Mouse (Mus musculus) hindbrain, embryonic 16.5 days (tissue): ENCODE measurements around the gene H3f3a. TPM values are rescaled to one million over a fixed set of nuclear protein-coding genes. Genes with fewer than 3 reads are reported as not detected.

ENCODE experiments used
- ATAC-seq: fragments of 200-750 bp; cut with Nextera tagmentation; 2 replicates; pipeline ENCODE4 v1.8.0; 2017; ENCODE audit warnings: moderate TSS enrichment, moderate library complexity
- H3K27ac ChIP-seq: fragments of 300-500 bp; sonication (generic); 2 replicates; pipeline ENCODE4 v1.5.1; 2014; ENCODE audit warnings: low read depth, mild to moderate bottlenecking, control low read depth, low read length, moderate library complexity
- H3K27me3 ChIP-seq: fragments of 300-500 bp; sonication (generic); replicated peaks from 2 replicates; pipeline ENCODE4 v1.6.1; 2014; ENCODE audit warnings: low read length; ENCODE audit not compliant: control insufficient read depth, insufficient read depth
- H3K36me3 ChIP-seq: fragments of 300-500 bp; sonication (generic); 2 replicates; pipeline ENCODE4 v1.6.1; 2014; ENCODE audit warnings: mild to moderate bottlenecking, low read length, moderate library complexity, mixed read lengths; ENCODE audit not compliant: control insufficient read depth, insufficient read depth
- H3K4me1 ChIP-seq: fragments of 300-500 bp; sonication (generic); 2 replicates; pipeline ENCODE4 v1.6.1; 2014; ENCODE audit warnings: low read depth, low read length; ENCODE audit not compliant: control insufficient read depth, insufficient read depth
- H3K4me2 ChIP-seq: fragments of 300-500 bp; sonication (generic); 2 replicates; pipeline ENCODE4 v1.6.1; 2014; ENCODE audit warnings: mild to moderate bottlenecking, low read length, control low read depth, moderate library complexity
- H3K4me3 ChIP-seq: fragments of 300-500 bp; sonication (generic); 2 replicates; pipeline ENCODE4 v1.5.1; 2014; ENCODE audit warnings: mild to moderate bottlenecking, low read length, control low read depth, moderate library complexity
- H3K9ac ChIP-seq: fragments of 300-500 bp; sonication (generic); 2 replicates; pipeline ENCODE4 v1.6.1; 2014; ENCODE audit warnings: low read depth, mild to moderate bottlenecking, control low read depth, low read length, moderate library complexity
- H3K9me3 ChIP-seq: fragments of 300-500 bp; sonication (generic); 2 replicates; pipeline ENCODE4 v1.6.1; 2014; ENCODE audit warnings: mild to moderate bottlenecking, low read length, moderate library complexity; ENCODE audit not compliant: control insufficient read depth
- WGBS: fragments of 180-500 bp; shearing (Covaris S2); extraction: QIAGEN DNeasy Blood & Tissue Kit; methylation state at CpG from one replicate; pipeline ENCODE4 v1.1.7; 2014; 5-methylcytosine and 5-hydroxymethylcytosine counted together
- polyA plus RNA-seq: library from polyadenylated mRNA; unstranded; fragments of >200 nt; fragmentation: Nextera tagmentation; extraction: Ambion mirVana; gene quantifications from 2 replicates; pipeline ENCODE4 v1.2.1, GENCODE M21; 2015

Gene H3f3a
- polyA plus RNA-seq, 1 experiment from 2014 or later: 2,228 TPM

DNA sequence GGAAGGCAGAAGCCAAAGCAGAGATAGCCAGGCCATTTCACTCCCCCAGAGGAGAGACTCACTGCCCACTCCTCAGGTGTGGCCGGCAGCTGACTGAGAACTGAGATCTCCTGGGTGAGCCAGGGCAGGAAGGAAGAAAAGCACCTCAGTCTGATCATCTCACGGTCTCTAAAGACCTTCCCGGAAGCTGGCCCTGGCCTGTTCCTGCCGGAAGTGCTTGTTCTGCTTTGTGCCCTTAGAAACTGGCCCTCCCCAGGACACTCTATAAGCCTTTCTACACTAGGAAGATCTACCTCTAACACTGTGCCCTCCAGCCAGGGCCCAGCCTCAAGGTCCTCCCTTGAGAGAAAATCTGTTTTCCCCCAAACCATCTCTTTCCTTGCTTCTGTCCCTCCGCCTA, 42.4 kb downstream of the H3f3a start:
- no peaks in the 10 kb centered on the region for H3K36me3 ChIP-seq
- no peak for ATAC-seq
- H3K27ac ChIP-seq: no peak overlapping the region
- no peak overlapping the region for H3K4me3 ChIP-seq
- H3K4me2 ChIP-seq: no peak overlapping the region
- no peaks in the 10 kb centered on the region for H3K9me3 ChIP-seq
- H3K27me3 ChIP-seq: no peaks in the 10 kb centered on the region
- peaks cover 6% of the 10 kb centered on the region for H3K4me1 ChIP-seq
- WGBS: 89% methylated on average over 5 of the region's 5 CpGs
- no peak overlapping the region for H3K9ac ChIP-seq

DNA sequence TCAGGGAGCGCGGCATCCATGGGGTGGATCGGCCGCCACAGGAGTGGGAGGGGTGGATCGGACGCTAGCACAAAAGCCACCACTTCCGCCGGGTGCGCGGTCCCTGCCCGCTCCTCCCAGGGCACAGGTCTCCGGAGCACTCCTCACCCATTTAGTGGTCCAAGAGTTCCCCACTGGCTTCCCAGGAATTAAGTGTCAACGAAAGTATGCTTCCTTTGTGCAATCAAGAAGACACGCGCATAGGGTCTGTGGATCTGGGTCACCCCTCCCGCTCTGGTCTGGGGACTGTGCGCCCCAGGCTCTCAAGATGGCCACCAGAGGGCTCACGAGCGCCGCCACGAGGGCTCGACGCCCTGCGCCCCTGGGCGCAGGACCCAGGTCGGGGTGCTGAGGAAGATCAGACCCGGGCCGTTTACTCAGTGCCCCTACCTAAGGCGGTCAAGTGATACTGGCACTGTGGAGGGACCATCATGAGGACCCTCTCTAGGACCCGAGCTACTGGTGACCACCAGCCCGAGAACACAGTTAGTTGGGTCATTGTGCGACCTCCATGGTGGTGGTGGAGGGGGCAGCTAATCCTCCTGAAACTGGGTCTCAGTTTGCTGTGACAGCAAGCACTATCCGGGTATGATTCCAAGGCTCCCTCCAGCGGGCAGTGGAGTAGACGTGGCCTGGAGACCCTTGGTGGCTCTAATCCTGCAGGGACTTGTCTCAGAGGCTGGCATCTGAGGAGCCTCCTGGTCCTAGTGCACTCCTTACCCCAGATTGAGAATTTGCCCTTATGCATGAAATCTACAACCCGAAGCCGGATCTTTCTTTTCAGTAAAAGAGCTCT, 45.2 kb downstream of the H3f3a start:
- peak overlapping the region; percentile 54 for H3K4me2 ChIP-seq
- H3K4me3 ChIP-seq: peak overlapping the region; percentile 35
- WGBS: 3% methylated on average over 37 of the region's 37 CpGs
- H3K9me3 ChIP-seq: no peaks in the 10 kb centered on the region
- H3K4me1 ChIP-seq: peaks cover under 1% of the 10 kb centered on the region; the same call in 1 of the 2 replicates
- H3K27ac ChIP-seq: peak overlapping the region; percentile 10
- no peaks in the 10 kb centered on the region for H3K36me3 ChIP-seq
- peak; percentile 86 for ATAC-seq
- peak overlapping the region; percentile 46 for H3K9ac ChIP-seq
- H3K27me3 ChIP-seq: no peaks in the 10 kb centered on the region

DNA sequence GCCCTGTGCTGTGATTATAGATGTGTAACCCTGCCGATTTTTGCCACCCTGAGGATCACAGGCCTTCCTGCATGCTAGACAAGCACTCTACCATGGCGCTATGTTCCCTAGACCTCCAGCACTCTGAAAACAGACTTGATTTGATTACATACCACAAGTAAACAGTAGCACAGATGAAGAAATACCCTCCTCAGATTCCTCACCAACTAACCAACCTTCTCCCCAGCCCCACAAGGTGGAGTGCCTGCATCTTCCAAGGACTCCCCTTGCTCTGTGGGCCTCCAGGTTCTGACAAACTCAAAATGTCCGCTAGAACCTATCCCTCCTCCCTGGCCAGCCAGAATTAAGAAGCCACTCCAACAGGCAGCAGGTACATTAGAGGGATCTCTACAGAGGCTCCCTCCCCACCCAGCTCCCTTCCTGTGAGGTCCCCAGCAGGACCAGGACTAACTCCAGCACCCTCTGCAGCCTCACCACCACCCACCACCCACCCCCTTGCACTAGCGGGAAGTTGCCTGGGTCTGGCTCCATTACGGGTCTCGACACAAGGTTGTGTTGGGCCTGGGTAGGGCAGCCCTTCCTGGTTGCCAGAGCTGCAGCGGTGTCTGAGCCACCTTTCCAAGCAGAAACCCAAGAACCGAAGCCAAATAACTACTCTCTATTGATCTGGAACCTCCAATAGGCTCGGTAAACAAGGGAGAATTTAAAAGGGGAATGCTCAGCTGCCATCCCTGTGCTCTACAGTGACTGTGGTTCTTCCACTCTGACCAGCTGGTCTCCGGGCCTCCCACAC, 46.0 kb downstream of the H3f3a start:
- H3K36me3 ChIP-seq: no peaks in the 10 kb centered on the region
- peak overlapping the region; percentile 54 for H3K4me2 ChIP-seq
- no peaks in the 10 kb centered on the region for H3K9me3 ChIP-seq
- H3K4me1 ChIP-seq: peaks cover 5% of the 10 kb centered on the region
- H3K9ac ChIP-seq: peak overlapping the region; percentile 46
- H3K27ac ChIP-seq: peak overlapping the region; percentile 10; the same call in 1 of the 2 replicates
- whole genome bisulfite sequencing: 21% methylated on average over 10 of the region's 10 CpGs
- ATAC-seq: peak; percentile 13
- no peaks in the 10 kb centered on the region for H3K27me3 ChIP-seq
- H3K4me3 ChIP-seq: peak overlapping the region; percentile 35

DNA sequence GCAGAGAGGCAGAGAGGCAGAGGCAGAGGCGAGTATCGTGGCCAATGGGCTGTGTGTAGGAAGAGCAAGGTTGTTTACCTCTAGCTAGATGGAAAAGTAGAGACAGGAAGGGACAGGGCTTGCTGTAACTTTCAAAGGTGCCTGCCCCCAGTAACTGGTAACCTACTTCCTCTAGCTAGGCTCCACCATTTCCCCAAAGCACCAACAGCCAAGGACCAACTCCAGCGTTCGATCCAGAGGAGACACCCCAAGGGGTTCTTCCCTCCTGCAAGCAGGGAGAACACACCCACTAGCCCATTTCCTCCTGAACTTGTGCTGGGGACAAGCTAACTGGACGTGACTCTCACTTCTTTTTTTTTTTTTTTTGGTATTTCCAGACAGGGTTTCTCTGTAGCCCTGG, 47.2 kb downstream of the H3f3a start:
- H3K9ac ChIP-seq: no peak overlapping the region
- H3K27ac ChIP-seq: no peak overlapping the region
- ATAC-seq: no peak
- H3K36me3 ChIP-seq: no peaks in the 10 kb centered on the region
- no peaks in the 10 kb centered on the region for H3K27me3 ChIP-seq
- no peaks in the 10 kb centered on the region for H3K9me3 ChIP-seq
- H3K4me2 ChIP-seq: no peak overlapping the region
- H3K4me3 ChIP-seq: no peak overlapping the region
- WGBS: 76% methylated on average over 5 of the region's 5 CpGs
- H3K4me1 ChIP-seq: peaks cover 5% of the 10 kb centered on the region

DNA sequence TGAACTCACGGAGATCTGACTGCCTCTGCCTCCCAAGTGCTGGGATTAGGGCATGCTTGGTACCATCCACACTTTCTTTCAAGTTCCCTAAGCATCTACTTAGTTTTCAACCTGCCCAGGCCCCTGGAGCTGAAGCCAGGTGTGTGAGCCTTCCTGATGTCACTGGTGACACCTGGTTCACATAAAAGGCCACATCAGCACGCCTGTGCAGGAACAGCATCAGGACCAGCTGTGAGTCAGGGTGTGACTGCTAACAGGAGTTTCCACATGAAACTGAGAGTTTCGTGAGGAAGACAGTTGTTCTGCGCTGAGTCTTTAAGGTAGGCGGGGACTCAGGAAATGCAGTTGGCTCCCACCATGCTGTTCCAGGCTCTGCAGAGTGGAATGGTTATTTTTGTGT, 48.4 kb downstream of the H3f3a start:
- no peak for ATAC-seq

DNA sequence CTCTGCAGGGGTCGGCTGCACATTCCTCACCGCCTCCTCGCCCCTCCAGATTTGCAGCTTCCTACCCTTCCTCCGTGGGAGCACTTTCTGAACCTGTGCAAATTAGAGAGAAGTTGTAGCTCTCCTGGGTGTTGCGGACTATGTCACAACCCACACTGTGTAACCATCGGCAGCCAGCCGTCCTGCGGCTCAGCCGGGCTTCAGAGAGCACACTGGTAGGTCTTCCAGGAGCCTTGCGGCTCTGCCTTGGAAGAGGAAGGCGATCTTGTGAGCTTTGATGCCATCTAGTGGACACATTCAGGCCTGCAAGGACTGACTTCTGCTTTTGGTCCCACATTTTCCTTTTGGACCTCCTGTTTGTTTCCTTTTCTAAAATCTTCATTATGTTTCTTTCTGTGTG, 49.9 kb downstream of the H3f3a start:
- Histone ChIP-seq H3K4me2 (peak overlapping the region; percentile 74), H3K4me1 (peaks cover 5% of the 10 kb centered on the region), H3K36me3 (no peaks in the 10 kb centered on the region), H3K4me3 (peak overlapping the region; percentile 39), H3K27ac (peak overlapping the region; percentile 3), H3K9me3 (no peaks in the 10 kb centered on the region), H3K9ac (peak overlapping the region; percentile 42), H3K27me3 (no peaks in the 10 kb centered on the region)
- WGBS: under 1% methylated on average over 11 of the region's 11 CpGs
- ATAC-seq: peak; percentile 84

More for the DNA sequence above, 48.4 kb downstream of the H3f3a start:
- Histone ChIP-seq H3K4me3 (no peak overlapping the region), H3K4me1 (peaks cover 5% of the 10 kb centered on the region), H3K27ac (no peak overlapping the region), H3K4me2 (no peak overlapping the region), H3K9me3 (no peaks in the 10 kb centered on the region), H3K36me3 (no peaks in the 10 kb centered on the region), H3K9ac (no peak overlapping the region), H3K27me3 (no peaks in the 10 kb centered on the region)
- whole genome bisulfite sequencing: 92% methylated on average over 5 of the region's 5 CpGs

DNA sequence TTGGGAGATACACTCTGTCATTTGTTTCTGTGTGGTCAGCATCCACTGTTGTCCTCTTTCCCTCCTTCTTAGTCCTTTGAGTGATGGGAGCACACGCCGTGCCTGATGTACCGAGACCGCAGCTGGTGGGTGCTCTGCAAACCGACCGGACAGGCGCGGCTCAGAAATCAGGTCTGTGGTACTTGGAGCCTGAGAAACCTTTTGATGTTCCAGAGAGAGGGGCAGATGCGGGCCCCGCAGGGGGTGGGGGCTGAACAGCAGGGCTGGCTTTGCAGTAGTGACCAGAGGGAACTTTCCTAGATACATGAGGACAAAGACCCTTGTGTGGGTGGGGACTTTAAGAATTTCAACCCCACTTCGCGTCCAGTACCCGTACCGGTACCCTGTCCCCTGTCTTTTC, 50.4 kb downstream of the H3f3a start:
- H3K27me3 ChIP-seq: no peaks in the 10 kb centered on the region
- H3K4me1 ChIP-seq: peaks cover 5% of the 10 kb centered on the region
- H3K4me3 ChIP-seq: peak overlapping the region; percentile 39
- peak; percentile 31 for ATAC-seq
- peak overlapping the region; percentile 42 for H3K9ac ChIP-seq
- H3K36me3 ChIP-seq: no peaks in the 10 kb centered on the region
- no peaks in the 10 kb centered on the region for H3K9me3 ChIP-seq
- H3K27ac ChIP-seq: peak overlapping the region; percentile 3
- H3K4me2 ChIP-seq: peak overlapping the region; percentile 74
- 8% methylated on average over 14 of the region's 14 CpGs for WGBS

DNA sequence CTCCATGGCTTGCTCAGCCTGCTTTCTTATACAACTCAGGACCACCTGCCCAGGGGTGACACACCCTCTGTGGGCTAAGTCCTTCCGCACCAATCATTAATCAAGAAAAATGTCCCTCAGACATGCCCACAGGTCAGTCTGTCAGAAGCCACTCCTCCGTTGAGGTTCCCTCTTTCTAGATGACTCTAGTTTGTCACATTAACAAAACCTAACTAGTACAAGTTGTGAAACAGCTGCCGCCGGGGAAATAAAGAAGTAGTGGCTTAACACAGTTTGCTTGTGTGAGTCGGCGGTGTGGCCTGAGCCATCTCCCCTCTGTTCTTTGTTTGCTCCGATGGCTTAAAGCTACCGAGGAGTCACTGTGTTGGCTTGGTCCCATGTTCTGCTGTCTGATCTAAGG, 51.1 kb downstream of the H3f3a start:
- Histone ChIP-seq H3K4me3 (no peak overlapping the region), H3K4me2 (no peak overlapping the region; the same call in 1 of the 2 replicates), H3K9ac (no peak overlapping the region), H3K9me3 (no peaks in the 10 kb centered on the region), H3K27ac (no peak overlapping the region; the same call in 1 of the 2 replicates), H3K27me3 (no peaks in the 10 kb centered on the region), H3K4me1 (peaks cover 5% of the 10 kb centered on the region), H3K36me3 (no peaks in the 10 kb centered on the region)
- no peak for ATAC-seq
- WGBS: 82% methylated on average over 8 of the region's 8 CpGs

DNA sequence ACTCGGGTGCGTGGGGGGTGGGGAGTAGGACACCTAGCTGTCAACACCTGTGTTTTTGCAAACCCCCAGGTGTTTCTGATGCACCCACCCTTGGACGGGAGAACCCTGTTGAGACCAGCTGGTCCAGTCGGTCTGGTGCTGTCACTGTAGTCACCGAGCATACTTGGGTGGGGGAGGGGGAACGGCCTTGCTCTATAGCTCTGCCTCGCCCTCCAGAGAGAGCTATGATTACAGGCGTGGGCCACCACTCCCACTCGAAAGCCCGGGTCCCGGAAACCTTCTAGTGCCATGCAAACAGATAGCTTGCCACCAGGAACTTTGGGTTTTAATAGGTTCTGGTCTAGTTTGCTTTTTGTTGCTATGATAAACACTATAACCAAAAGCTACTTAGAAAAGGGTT, 51.6 kb downstream of the H3f3a start:
- Histone ChIP-seq H3K9ac (no peak overlapping the region), H3K4me1 (peaks cover 5% of the 10 kb centered on the region), H3K27ac (no peak overlapping the region), H3K4me2 (no peak overlapping the region), H3K9me3 (no peaks in the 10 kb centered on the region), H3K27me3 (no peaks in the 10 kb centered on the region), H3K4me3 (no peak overlapping the region), H3K36me3 (no peaks in the 10 kb centered on the region)
- 89% methylated on average over 11 of the region's 11 CpGs for WGBS
- no peak for ATAC-seq
